Mouse (Mus musculus): ENCODE results near the gene Atp5s. TPM values are rescaled to one million over a fixed set of nuclear protein-coding genes. Genes with fewer than 3 reads are reported as not detected.
A peak's percentile ranks its signal among the peaks of the same experiment; 100 is the strongest.

The Atp5s gene
- polyA plus RNA-seq, 1 experiment from 2014 or later = 28.3 TPM

DNA sequence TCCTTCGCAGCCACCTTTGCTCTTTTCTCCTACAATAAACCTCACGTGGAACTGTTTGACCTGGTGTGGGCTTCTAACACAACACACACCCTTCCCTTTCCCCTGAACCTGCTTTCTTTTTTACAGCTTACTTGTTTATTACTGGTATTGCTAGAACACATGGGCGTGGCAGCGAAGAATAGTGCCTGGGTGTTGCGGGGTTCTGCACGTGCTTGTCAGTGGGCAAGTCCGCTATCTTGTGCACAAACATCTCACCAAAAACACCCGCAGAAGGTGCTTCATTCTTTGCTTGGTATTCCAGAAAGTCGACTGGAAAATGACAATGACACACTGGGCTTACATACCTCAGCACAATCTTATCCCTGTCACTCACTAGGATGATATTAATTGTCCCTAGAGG is 60.7 kb downstream of the Atp5s start:
- Histone ChIP-seq H3K9ac (no peak overlapping the region), H3K4me1 (peaks cover 6% of the 10 kb centered on the region), H3K9me3 (no peaks in the 10 kb centered on the region), H3K36me3 (no peaks in the 10 kb centered on the region), H3K4me2 (no peak overlapping the region), H3K27ac (no peak overlapping the region), H3K27me3 (peaks cover 11% of the 10 kb centered on the region; the same call in 1 of the 2 replicates), H3K4me3 (no peak overlapping the region)
- 76% methylated on average over 9 of the region's 9 CpGs for WGBS
- ATAC-seq (ENCODE audit: insufficient number of reproducible peaks, low FRiP score, low TSS enrichment, low read depth) = no peak

DNA sequence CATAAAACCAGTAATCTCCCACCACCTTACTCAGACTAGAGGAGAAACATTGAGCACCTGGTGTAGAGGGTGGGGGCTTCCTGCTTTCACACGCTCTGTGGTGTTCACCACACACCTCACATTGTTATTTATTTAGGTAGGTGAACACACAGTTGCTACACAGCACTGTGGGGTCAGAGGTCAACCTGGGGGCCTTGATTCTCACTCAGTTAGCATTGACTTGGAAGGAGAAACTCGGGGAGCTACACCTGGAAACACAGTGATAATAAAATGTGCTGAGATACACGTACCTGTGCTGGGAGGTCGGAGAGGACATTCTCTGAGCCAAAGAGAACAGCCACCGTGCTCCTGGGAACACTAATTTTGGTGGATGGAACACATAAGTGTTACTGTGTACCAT is 63.6 kb downstream of the Atp5s start:
- H3K9ac ChIP-seq = no peak overlapping the region
- H3K9me3 ChIP-seq = no peaks in the 10 kb centered on the region
- H3K27ac ChIP-seq = no peak overlapping the region
- H3K36me3 ChIP-seq = no peaks in the 10 kb centered on the region
- 80% methylated on average over 5 of the region's 5 CpGs for WGBS
- no peak overlapping the region for H3K4me3 ChIP-seq
- H3K27me3 ChIP-seq = peaks cover 15% of the 10 kb centered on the region; the same call in 1 of the 2 replicates
- no peak for ATAC-seq (ENCODE audit: insufficient number of reproducible peaks, low FRiP score, low TSS enrichment, low read depth)
- H3K4me1 ChIP-seq = peaks cover 16% of the 10 kb centered on the region
- H3K4me2 ChIP-seq = no peak overlapping the region

DNA sequence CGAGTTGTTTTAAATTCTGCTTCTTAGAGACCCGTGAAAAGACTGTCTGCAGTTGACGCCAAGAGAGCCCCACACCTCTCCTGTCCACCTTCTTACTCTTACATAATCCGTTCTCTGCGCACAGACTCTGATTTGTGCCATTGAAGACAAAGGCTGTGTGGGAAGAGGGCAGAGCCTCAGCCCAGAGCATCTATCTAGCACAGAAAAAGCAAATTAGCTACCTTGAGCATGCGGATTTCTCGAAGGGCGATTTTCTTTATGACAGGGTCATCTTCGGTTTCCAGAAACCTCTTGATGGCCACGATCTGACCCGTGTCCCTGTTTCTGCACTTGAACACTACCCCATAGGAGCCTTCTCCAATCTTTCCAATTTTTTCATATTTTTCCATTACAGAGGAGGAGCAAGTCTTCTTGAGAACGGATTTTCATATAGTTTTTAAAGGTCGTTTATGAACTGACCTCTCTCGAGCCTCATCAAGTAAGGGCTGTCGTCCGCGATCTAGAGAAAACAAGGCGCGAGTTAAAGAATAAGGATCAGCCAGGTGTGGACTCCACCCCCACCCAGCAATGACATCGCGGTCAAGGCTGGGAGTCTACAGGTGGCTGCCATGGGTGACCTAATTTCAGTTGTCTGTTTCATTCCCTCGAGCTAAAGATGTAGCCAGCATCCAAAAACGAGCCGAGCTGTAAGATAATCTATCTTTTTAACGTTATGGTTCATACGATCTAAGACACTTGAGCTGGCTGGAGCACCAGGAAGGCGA is 65.2 kb downstream of the Atp5s start:
- Histone ChIP-seq H3K4me3 (peak overlapping the region; percentile 49), H3K27ac (no peak overlapping the region), H3K27me3 (peaks cover 15% of the 10 kb centered on the region; the same call in 1 of the 2 replicates), H3K4me1 (peaks cover 16% of the 10 kb centered on the region), H3K9me3 (no peaks in the 10 kb centered on the region), H3K9ac (peak overlapping the region; percentile 46), H3K4me2 (peak overlapping the region; percentile 96), H3K36me3 (no peaks in the 10 kb centered on the region)
- ATAC-seq (ENCODE audit: insufficient number of reproducible peaks, low FRiP score, low TSS enrichment, low read depth) = no peak
- WGBS = 34% methylated on average over 27 of the region's 27 CpGs

DNA sequence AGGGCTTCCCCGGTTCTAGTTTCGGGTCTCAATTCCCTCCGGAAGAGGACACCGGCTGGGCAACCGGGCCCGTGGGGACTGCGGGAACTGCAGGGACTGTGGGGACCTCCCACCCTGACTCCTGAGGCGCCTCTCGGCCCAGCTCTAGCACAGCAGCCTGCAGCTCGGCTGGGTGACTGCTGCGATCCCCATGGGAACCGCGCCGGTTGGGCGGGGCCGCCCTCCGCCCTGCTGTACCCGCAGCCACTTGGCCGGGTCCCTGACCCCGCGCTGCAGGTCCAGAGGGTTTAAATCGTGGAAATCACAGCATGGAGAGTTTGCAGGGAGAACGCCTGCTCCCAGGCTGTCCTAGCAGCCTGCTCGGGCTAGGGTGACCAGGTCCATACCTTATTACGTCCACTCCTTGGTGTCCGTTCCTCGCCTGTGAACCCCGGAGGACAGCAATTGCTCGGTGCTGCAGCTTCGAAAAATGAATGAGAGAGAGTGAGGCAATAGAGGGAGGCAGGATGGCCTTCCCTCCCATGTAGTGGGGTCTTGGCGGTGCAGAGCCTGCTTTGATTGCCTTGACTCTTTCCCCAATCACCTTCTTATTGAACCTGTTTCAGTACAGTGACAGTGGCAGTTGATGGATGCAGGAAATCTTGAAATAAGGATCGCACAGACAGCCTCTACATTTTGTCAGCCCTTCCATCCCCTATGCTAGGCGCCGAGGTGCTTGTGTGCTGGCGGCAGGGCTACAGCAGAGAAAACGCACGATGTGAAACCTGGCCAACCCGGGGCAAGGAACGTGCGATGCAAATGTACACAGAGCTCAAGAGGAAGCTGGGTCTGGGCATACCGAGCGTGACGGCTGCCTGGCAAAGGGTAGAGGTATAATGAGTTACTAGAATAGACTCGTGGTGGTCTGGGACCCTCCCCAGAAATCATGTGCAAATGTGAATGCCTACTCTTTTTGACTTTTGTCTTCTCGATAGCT is 66.1 kb downstream of the Atp5s start, which contains the start of gene Cdkl1:
Cdkl1 (minus strand) TSS at position 738 of the 976 bp plus-strand sequence.
- ATAC-seq (ENCODE audit: insufficient number of reproducible peaks, low FRiP score, low TSS enrichment, low read depth) = no peak; the same call in 1 of the 2 replicates
- peaks cover 16% of the 10 kb centered on the region for H3K4me1 ChIP-seq
- H3K9me3 ChIP-seq = no peaks in the 10 kb centered on the region
- no peak within 1 kb of the TSS for H3K27ac ChIP-seq
- no peaks in the 10 kb centered on the region for H3K36me3 ChIP-seq
- H3K9ac ChIP-seq = peak within 1 kb of the TSS; percentile 46
- H3K27me3 ChIP-seq = peaks cover 15% of the 10 kb centered on the region; the same call in 1 of the 2 replicates
- 2% methylated on average over 45 of the region's 45 CpGs for WGBS
- peak within 1 kb of the TSS; percentile 49 for H3K4me3 ChIP-seq
- peak within 1 kb of the TSS; percentile 96 for H3K4me2 ChIP-seq

MicroRNAs encoded within 50 kb of the gene (microRNA counts, 519-probe panel; counts per million panel counts)
- microRNA mmu-miR-681 = not detected

Small RNA genes within 50 kb of the gene (microRNA-seq; reads per million reads assigned to microRNA genes)
- gene Mir681 = not detected

Other genes starting within 250 kb of the Atp5s start
- gene Vcpkmt, start 141.9 kb upstream of the Atp5s start, polyA plus RNA-seq (2015; fragmentation: Nextera tagmentation; extraction: Ambion mirVana) = 29.4 TPM in 2 replicates
- gene Sos2, start 43.1 kb upstream of the Atp5s start, polyA plus RNA-seq (2015; fragmentation: Nextera tagmentation; extraction: Ambion mirVana) = 8.3 and 10.1 TPM in 2 replicates
- 18.0 and 22.7 TPM in 2 replicates for gene L2hgdh, start 77 bp upstream of the Atp5s start, polyA plus RNA-seq (2015; fragmentation: Nextera tagmentation; extraction: Ambion mirVana)
- 1.4 and 1.5 TPM in 2 replicates for gene Cdkl1, start 66.3 kb downstream of the Atp5s start, polyA plus RNA-seq (2015; fragmentation: Nextera tagmentation; extraction: Ambion mirVana)
- gene Atl1, start 167.7 kb downstream of the Atp5s start, polyA plus RNA-seq (2015; fragmentation: Nextera tagmentation; extraction: Ambion mirVana) = 4.2 and 6.5 TPM in 2 replicates
- 33.1 and 38.1 TPM in 2 replicates for gene Map4k5, start 168.2 kb downstream of the Atp5s start, polyA plus RNA-seq (2015; fragmentation: Nextera tagmentation; extraction: Ambion mirVana)